Mouse (Mus musculus) limb, embryonic 11.5 days (tissue): ENCODE results near the gene Rln1. TPM values are rescaled to one million over a fixed set of nuclear protein-coding genes. Genes with fewer than 3 reads are reported as not detected.

Source experiments
- ATAC-seq: fragments of 200-750 bp; cut with Nextera tagmentation; 2 replicates; pipeline ENCODE4 v1.8.0; 2017; ENCODE audit warnings: low read depth; ENCODE audit not compliant: insufficient number of reproducible peaks, low FRiP score, low TSS enrichment
- DNase-seq: peaks from one replicate; pipeline ENCODE4 v3.0.0-alpha.2; 2015; ENCODE audit warnings: low spot score
- H3K27ac ChIP-seq: fragments of 300-500 bp; sonication (generic); replicated peaks from 2 replicates; pipeline ENCODE4 v1.5.1; 2014; ENCODE audit warnings: low read depth, mild to moderate bottlenecking, low read length
- H3K27me3 ChIP-seq: fragments of 300-500 bp; sonication (generic); 2 replicates; pipeline ENCODE4 v1.6.1; 2014; ENCODE audit warnings: mild to moderate bottlenecking, low read length, mixed read lengths; ENCODE audit not compliant: control insufficient read depth, insufficient read depth
- H3K36me3 ChIP-seq: fragments of 300-500 bp; sonication (generic); 2 replicates; pipeline ENCODE4 v1.6.1; 2014; ENCODE audit warnings: mild to moderate bottlenecking, low read length, moderate library complexity, mixed read lengths; ENCODE audit not compliant: control insufficient read depth, insufficient read depth
- H3K4me1 ChIP-seq: fragments of 300-500 bp; sonication (generic); 2 replicates; pipeline ENCODE4 v1.6.1; 2014; ENCODE audit warnings: low read length, mixed read lengths; ENCODE audit not compliant: control insufficient read depth, insufficient read depth
- H3K4me2 ChIP-seq: fragments of 300-500 bp; sonication (generic); 2 replicates; pipeline ENCODE4 v1.6.1; 2014; ENCODE audit warnings: low read depth, mild to moderate bottlenecking, moderate library complexity; ENCODE audit not compliant: severe bottlenecking
- H3K4me3 ChIP-seq: fragments of 300-500 bp; sonication (generic); 2 replicates; pipeline ENCODE4 v1.5.1; 2014; ENCODE audit warnings: low read depth, low read length
- H3K9ac ChIP-seq: fragments of 300-500 bp; sonication (generic); 2 replicates; pipeline ENCODE4 v1.6.1; 2014; ENCODE audit warnings: mild to moderate bottlenecking, low read length
- H3K9me3 ChIP-seq: fragments of 300-500 bp; sonication (generic); 2 replicates; pipeline ENCODE4 v1.6.1; 2016; ENCODE audit warnings: low read length; ENCODE audit not compliant: control insufficient read depth
- WGBS: fragments of 180-500 bp; shearing (Covaris S2); extraction: QIAGEN DNeasy Blood & Tissue Kit; methylation state at CpG from one replicate; pipeline ENCODE4 v1.1.7; 2014; 5-methylcytosine and 5-hydroxymethylcytosine counted together
- polyA plus RNA-seq: library from polyadenylated mRNA; unstranded; fragments of >200 nt; fragmentation: Nextera tagmentation; extraction: Ambion mirVana; gene quantifications from 2 replicates; pipeline ENCODE4 v1.2.1, GENCODE M21; 2014

Gene Rln1
- polyA plus RNA-seq, 1 experiment from 2014 or later, result not detected

- DNase-seq, result no peak
- H3K4me3 ChIP-seq, result no peak overlapping the region
- H3K27ac ChIP-seq, result no peak overlapping the region
- no peak overlapping the region for H3K9ac ChIP-seq
- H3K36me3 ChIP-seq, result no peaks in the 10 kb centered on the region
- no peaks in the 10 kb centered on the region for H3K9me3 ChIP-seq
- 27% methylated on average over 3 of the region's 3 CpGs for WGBS
- no peaks in the 10 kb centered on the region for H3K27me3 ChIP-seq
- ATAC-seq, result no peak
- no peak overlapping the region for H3K4me2 ChIP-seq
- H3K4me1 ChIP-seq, result no peaks in the 10 kb centered on the region
Observed at GRCm38 (mm10) chr19:29365105-29365504, 30.6 kb upstream of the Rln1 start.

GRCm38 (mm10) chr19:29364076-29364475 is 29.6 kb upstream of the Rln1 start:
- WGBS, result 76% methylated on average over 5 of the region's 5 CpGs
- Histone ChIP-seq H3K27me3 (no peaks in the 10 kb centered on the region), H3K4me3 (no peak overlapping the region), H3K9me3 (no peaks in the 10 kb centered on the region), H3K9ac (no peak overlapping the region), H3K36me3 (no peaks in the 10 kb centered on the region), H3K4me2 (no peak overlapping the region), H3K27ac (no peak overlapping the region), H3K4me1 (no peaks in the 10 kb centered on the region)
- DNase-seq (no peak), ATAC-seq (no peak)

- H3K9ac ChIP-seq, result no peak overlapping the region
- no peak overlapping the region for H3K27ac ChIP-seq
- no peak overlapping the region for H3K4me3 ChIP-seq
- H3K27me3 ChIP-seq, result no peaks in the 10 kb centered on the region
- ATAC-seq, result no peak
- 90% methylated on average over 7 of the region's 7 CpGs for WGBS
- no peaks in the 10 kb centered on the region for H3K4me1 ChIP-seq
- H3K4me2 ChIP-seq, result no peak overlapping the region
- no peaks in the 10 kb centered on the region for H3K36me3 ChIP-seq
- DNase-seq, result no peak
- no peaks in the 10 kb centered on the region for H3K9me3 ChIP-seq
Observed at GRCm38 (mm10) chr19:29363557-29363956, 29.1 kb upstream of the Rln1 start.

- no peak for ATAC-seq
- Histone ChIP-seq H3K9me3 (no peaks in the 10 kb centered on the region), H3K27ac (no peak overlapping the region), H3K9ac (0 out of 2 replicates have a peak overlapping the region, but pooled peaks have one; percentile 9), H3K4me1 (no peaks in the 10 kb centered on the region), H3K4me2 (peak overlapping the region; percentile 82), H3K36me3 (no peaks in the 10 kb centered on the region), H3K4me3 (peak overlapping the region; percentile 54), H3K27me3 (no peaks in the 10 kb centered on the region)
- DNase-seq, result no peak
- 48% methylated on average over 13 of the region's 13 CpGs for WGBS
Observed at GRCm38 (mm10) chr19:29362173-29362930, 27.9 kb upstream of the Rln1 start.

- 3% methylated on average over 33 of the region's 33 CpGs for WGBS
Observed at GRCm38 (mm10) chr19:29361468-29362130, 27.1 kb upstream of the Rln1 start.

GRCm38 (mm10) chr19:29360251-29360650 is 25.8 kb upstream of the Rln1 start:
- Histone ChIP-seq H3K27me3 (no peaks in the 10 kb centered on the region), H3K36me3 (no peaks in the 10 kb centered on the region), H3K9ac (no peak overlapping the region), H3K4me1 (no peaks in the 10 kb centered on the region), H3K9me3 (no peaks in the 10 kb centered on the region), H3K4me2 (no peak overlapping the region), H3K4me3 (no peak overlapping the region), H3K27ac (no peak overlapping the region)
- ATAC-seq, result no peak
- WGBS, result 76% methylated on average over 5 of the region's 5 CpGs
- DNase-seq, result no peak

More at GRCm38 (mm10) chr19:29361468-29362130, 27.1 kb upstream of the Rln1 start:
- H3K36me3 ChIP-seq, result no peaks in the 10 kb centered on the region
- no peaks in the 10 kb centered on the region for H3K9me3 ChIP-seq
- H3K27ac ChIP-seq, result no peak overlapping the region
- H3K27me3 ChIP-seq, result no peaks in the 10 kb centered on the region
- peak overlapping the region; percentile 61 for H3K9ac ChIP-seq
- peak overlapping the region; percentile 82 for H3K4me2 ChIP-seq
- ATAC-seq, result peak; percentile 96
- peak; percentile 82 for DNase-seq
- peak overlapping the region; percentile 54 for H3K4me3 ChIP-seq
- no peaks in the 10 kb centered on the region for H3K4me1 ChIP-seq

GRCm38 (mm10) chr19:29356281-29356680 is 21.8 kb upstream of the Rln1 start:
- WGBS, result 82% methylated on average over 11 of the region's 11 CpGs
- no peak for ATAC-seq
- H3K27me3 ChIP-seq, result no peaks in the 10 kb centered on the region

GRCm38 (mm10) chr19:29354895-29355877 is 20.7 kb upstream of the Rln1 start:
- H3K4me1 ChIP-seq, result no peaks in the 10 kb centered on the region
- H3K27me3 ChIP-seq, result no peaks in the 10 kb centered on the region
- H3K4me3 ChIP-seq, result peak overlapping the region; percentile 1
- DNase-seq (peak; percentile 94), ATAC-seq (peak; percentile 68)
- 6% methylated on average over 20 of the region's 20 CpGs for WGBS
- peak overlapping the region; percentile 54 for H3K4me2 ChIP-seq
- H3K27ac ChIP-seq, result no peak overlapping the region
- no peaks in the 10 kb centered on the region for H3K36me3 ChIP-seq
- H3K9me3 ChIP-seq, result no peaks in the 10 kb centered on the region
- H3K9ac ChIP-seq, result 0 out of 2 replicates have a peak overlapping the region, but pooled peaks have one; percentile 43

More at GRCm38 (mm10) chr19:29356281-29356680, 21.8 kb upstream of the Rln1 start:
- Histone ChIP-seq H3K27ac (no peak overlapping the region), H3K36me3 (no peaks in the 10 kb centered on the region), H3K4me2 (no peak overlapping the region), H3K4me3 (no peak overlapping the region), H3K4me1 (no peaks in the 10 kb centered on the region), H3K9me3 (no peaks in the 10 kb centered on the region), H3K9ac (no peak overlapping the region)
- DNase-seq, result no peak
